Mouse (Mus musculus) embryonic stem cell, embryonic (primary cell): Measurements from ENCODE around the gene Baz2b.
"Not testable (repeated sequence)": the region's sequence is repeated elsewhere in the genome, so short reads cannot be mapped to it uniquely, and the experiment has no call there.

Experiments
- CTCF ChIA-PET, 4 experiments: fragments of 300-600 bp in 2 of 4; fragments of 350-600 bp in 2 of 4; sonication (Branson Sonifier 250); formaldehyde crosslinking; loops; one replicate each; lab custom pipeline; 2022; ENCODE audit warnings: inconsistent platforms in 2 of 4; lab: Charles Lee
- POLR2A ChIA-PET, 4 experiments: fragments of 300-600 bp in 2 of 4; fragments of 350-600 bp in 2 of 4; sonication (Branson Sonifier 250); formaldehyde crosslinking; loops; one replicate each; lab custom pipeline; 2022; ENCODE audit warnings: antibody characterized with exemption in 4 of 4, inconsistent platforms in 1 of 4; lab: Charles Lee

Baz2b gene

GRCm38 (mm10) chr2:60165679-60166078, 44.0 kb downstream of the Baz2b start:
- POLR2A ChIA-PET = no interaction called here

GRCm38 (mm10) chr2:60163744-60164143, 45.9 kb downstream of the Baz2b start:
- CTCF ChIA-PET = interaction anchor here in 1 of 4 experiments (0.6 kb wide), 1 partner anchor 37 kb away, joined by 3 read pairs; no protein-coding TSS in a partner anchor

More at GRCm38 (mm10) chr2:60165679-60166078, 44.0 kb downstream of the Baz2b start:
- CTCF ChIA-PET = no interaction called here

GRCm38 (mm10) chr2:60152481-60152880, 57.2 kb downstream of the Baz2b start:
- POLR2A ChIA-PET = interaction anchor here in 3 of 4 experiments (1.0 to 1.4 kb wide), 5 partner anchors 9 to 62 kb away, joined by 3 to 4 read pairs (median 3); no protein-coding TSS in a partner anchor
- CTCF ChIA-PET = no interaction called here

More at GRCm38 (mm10) chr2:60163744-60164143, 45.9 kb downstream of the Baz2b start:
- POLR2A ChIA-PET = interaction anchor here in 1 of 4 experiments (1.5 kb wide), 1 partner anchor 113 kb away, joined by 3 read pairs; no protein-coding TSS in a partner anchor

GRCm38 (mm10) chr2:60148651-60149050, 61.0 kb downstream of the Baz2b start:
- ChIA-PET POLR2A (interaction anchor here in 1 of 4 experiments (1.3 to 1.6 kb wide), 2 partner anchors 9 to 30 kb away, joined by 3 read pairs; no protein-coding TSS in a partner anchor), CTCF (interaction anchor here in 2 of 4 experiments (1.1 to 3.2 kb wide), 2 partner anchors 52 to 103 kb away, joined by 3 to 9 read pairs; no protein-coding TSS in a partner anchor)

GRCm38 (mm10) chr2:60147428-60147827, 62.2 kb downstream of the Baz2b start:
- POLR2A ChIA-PET = no interaction called here
- CTCF ChIA-PET = interaction anchor here in 3 of 4 experiments (0.6 to 3.2 kb wide), 3 partner anchors 54 to 324 kb away, joined by 3 to 9 read pairs (median 3); no protein-coding TSS in a partner anchor

- ChIA-PET POLR2A (interaction anchor here (0.5 to 2.3 kb wide), 9 partner anchors 10 to 100 kb away, joined by 3 to 22 read pairs (median 4); no protein-coding TSS in a partner anchor), CTCF (no interaction called here)
Observed at GRCm38 (mm10) chr2:60145742-60146141, 63.9 kb downstream of the Baz2b start.

GRCm38 (mm10) chr2:60143383-60143782, 66.3 kb downstream of the Baz2b start:
- ChIA-PET CTCF (interaction anchor here in 2 of 4 experiments (0.6 to 1.4 kb wide), 2 partner anchors 35 to 91 kb away, joined by 3 to 4 read pairs; no protein-coding TSS in a partner anchor), POLR2A (interaction anchor here in 2 of 4 experiments (0.9 to 2.8 kb wide), 14 partner anchors 9 to 261 kb away, joined by 3 to 19 read pairs (median 4); partner anchors contain the start of genes Baz2b (in 1 of the 2), March7 (in 1 of the 2) and Wdsub1 (in 1 of the 2))

- ChIA-PET POLR2A (interaction anchor here in 3 of 4 experiments (0.8 to 2.8 kb wide), 13 partner anchors 8 to 121 kb away, joined by 3 to 19 read pairs (median 4); no protein-coding TSS in a partner anchor), CTCF (interaction anchor here in 2 of 4 experiments (0.7 to 1.4 kb wide), 4 partner anchors 90 to 717 kb away, joined by 3 to 5 read pairs (median 3); no protein-coding TSS in a partner anchor)
Observed at GRCm38 (mm10) chr2:60142281-60142680, 67.4 kb downstream of the Baz2b start.

- POLR2A ChIA-PET = interaction anchor here in 2 of 4 experiments (0.8 to 1.3 kb wide), 4 partner anchors 16 to 151 kb away, joined by 3 read pairs; no protein-coding TSS in a partner anchor
- CTCF ChIA-PET = interaction anchor here in 2 of 4 experiments (0.5 to 1.4 kb wide), 2 partner anchors 20 to 88 kb away, joined by 4 read pairs; no protein-coding TSS in a partner anchor
Observed at GRCm38 (mm10) chr2:60138751-60139162, 70.9 kb downstream of the Baz2b start.

- CTCF ChIA-PET = no interaction called here
- POLR2A ChIA-PET = interaction anchor here in 3 of 4 experiments (0.5 to 3.3 kb wide), 11 partner anchors 9 to 282 kb away, joined by 3 to 12 read pairs (median 5); no protein-coding TSS in a partner anchor
Observed at GRCm38 (mm10) chr2:60135796-60136195, 73.8 kb downstream of the Baz2b start.

GRCm38 (mm10) chr2:60134958-60135357, 74.7 kb downstream of the Baz2b start:
- POLR2A ChIA-PET = interaction anchor here in 2 of 4 experiments (1.1 to 3.3 kb wide), 8 partner anchors 8 to 84 kb away, joined by 3 to 12 read pairs (median 4); no protein-coding TSS in a partner anchor
- CTCF ChIA-PET = not testable (repeated sequence)

GRCm38 (mm10) chr2:60133072-60133471, 76.6 kb downstream of the Baz2b start:
- ChIA-PET POLR2A (interaction anchor here in 2 of 4 experiments (1.0 to 2.1 kb wide), 5 partner anchors 11 to 87 kb away, joined by 3 to 6 read pairs (median 5); no protein-coding TSS in a partner anchor), CTCF (interaction anchor here in 2 of 4 experiments (0.6 to 0.7 kb wide), 2 partner anchors 725 to 843 kb away, joined by 4 to 7 read pairs; no protein-coding TSS in a partner anchor)

- ChIA-PET POLR2A (interaction anchor here in 3 of 4 experiments (0.5 to 2.1 kb wide), 12 partner anchors 12 to 1760 kb away, joined by 3 to 6 read pairs (median 4); partner anchors contain the start of genes Baz2b (in 1 of the 3) and March7 (in 1 of the 3)), CTCF (interaction anchor here in 2 of 4 experiments (0.5 to 0.7 kb wide), 3 partner anchors 100 to 725 kb away, joined by 3 to 5 read pairs (median 4); no protein-coding TSS in a partner anchor)
Observed at GRCm38 (mm10) chr2:60132269-60133042, 77.2 kb downstream of the Baz2b start.

GRCm38 (mm10) chr2:60128631-60129030, 81.0 kb downstream of the Baz2b start:
- CTCF ChIA-PET = no interaction called here
- POLR2A ChIA-PET = interaction anchor here in 1 of 4 experiments (1.5 kb wide), 1 partner anchor 79 kb away, joined by 3 read pairs; no protein-coding TSS in a partner anchor

GRCm38 (mm10) chr2:60126831-60127230, 82.8 kb downstream of the Baz2b start:
- POLR2A ChIA-PET = interaction anchor here in 3 of 4 experiments (0.6 to 2.6 kb wide), 10 partner anchors 9 to 237 kb away, joined by 3 to 12 read pairs (median 4); no protein-coding TSS in a partner anchor
- CTCF ChIA-PET = no interaction called here

GRCm38 (mm10) chr2:60126292-60126691, 83.3 kb downstream of the Baz2b start:
- ChIA-PET POLR2A (interaction anchor here (0.6 to 2.6 kb wide), 14 partner anchors 8 to 236 kb away, joined by 3 to 12 read pairs (median 4); no protein-coding TSS in a partner anchor), CTCF (no interaction called here)

- ChIA-PET POLR2A (interaction anchor here (0.6 to 2.6 kb wide), 28 partner anchors 8 to 258 kb away, joined by 3 to 12 read pairs (median 3); partner anchors contain the start of gene Ly75 (in 1 of the 4)), CTCF (interaction anchor here in 1 of 4 experiments (0.7 kb wide), 1 partner anchor 8 kb away, joined by 4 read pairs; no protein-coding TSS in a partner anchor)
Observed at GRCm38 (mm10) chr2:60125049-60126004, 84.3 kb downstream of the Baz2b start.
